Mouse (Mus musculus) spleen, adult 2 months (tissue): ENCODE data around the gene Slc17a5.

Experiments
- CTCF ChIP-seq: fragments of 200-500 bp; IDR thresholded peaks from 2 replicates; pipeline ENCODE4 v1.5.1; 2011; ENCODE audit warnings: mild to moderate bottlenecking, inconsistent platforms; ENCODE audit not compliant: insufficient read depth, insufficient read length, insufficient replicate concordance; ENCODE audit errors: extremely low read depth
- POLR2A ChIP-seq: fragments of 200-500 bp; IDR thresholded peaks from 2 replicates; pipeline ENCODE4 v1.6.1; 2011; ENCODE audit warnings: low read depth, low read length, inconsistent platforms

- TF ChIP-seq CTCF (no peak), POLR2A (no peak)
Observed at GRCm38 (mm10) chr9:78525451-78526135, 62.2 kb downstream of the Slc17a5 start.
